Mouse (Mus musculus): Measurements from ENCODE around the gene Tcerg1l.
A peak's percentile ranks its signal among the peaks of the same experiment; 100 is the strongest.

The Tcerg1l gene

GRCm38 (mm10) chr7:138357475-138357874, 40.1 kb downstream of the Tcerg1l start:
- ATAC-seq (ENCODE audit: low TSS enrichment), result no peak

- no peak for ATAC-seq (ENCODE audit: low TSS enrichment)
Observed at GRCm38 (mm10) chr7:138356655-138357449, 40.7 kb downstream of the Tcerg1l start.

GRCm38 (mm10) chr7:138345451-138345850, 52.1 kb downstream of the Tcerg1l start:
- no peak for ATAC-seq (ENCODE audit: low TSS enrichment)

- no peak for ATAC-seq (ENCODE audit: low TSS enrichment)
Observed at GRCm38 (mm10) chr7:138338451-138338850, 59.1 kb downstream of the Tcerg1l start.

- ATAC-seq (ENCODE audit: low TSS enrichment), result no peak
Observed at GRCm38 (mm10) chr7:138337946-138338345, 59.6 kb downstream of the Tcerg1l start.

GRCm38 (mm10) chr7:138332504-138333168, 64.9 kb downstream of the Tcerg1l start:
- no peak for ATAC-seq (ENCODE audit: low TSS enrichment)

GRCm38 (mm10) chr7:138331266-138331665, 66.3 kb downstream of the Tcerg1l start:
- ATAC-seq (ENCODE audit: low TSS enrichment), result no peak

- ATAC-seq (ENCODE audit: low TSS enrichment), result peak; percentile 64; the same call in 1 of the 2 replicates
Observed at GRCm38 (mm10) chr7:138328637-138329036, 68.9 kb downstream of the Tcerg1l start.

GRCm38 (mm10) chr7:138326760-138327159, 70.8 kb downstream of the Tcerg1l start:
- ATAC-seq (ENCODE audit: low TSS enrichment), result no peak

- ATAC-seq (ENCODE audit: low TSS enrichment), result no peak
Observed at GRCm38 (mm10) chr7:138313733-138314132, 83.8 kb downstream of the Tcerg1l start.

GRCm38 (mm10) chr7:138306126-138306525, 91.4 kb downstream of the Tcerg1l start:
- ATAC-seq (ENCODE audit: low TSS enrichment), result no peak

- no peak for ATAC-seq (ENCODE audit: low TSS enrichment)
Observed at GRCm38 (mm10) chr7:138284790-138285189, 112.7 kb downstream of the Tcerg1l start.

- no peak for ATAC-seq (ENCODE audit: low TSS enrichment)
Observed at GRCm38 (mm10) chr7:138275263-138275662, 122.3 kb downstream of the Tcerg1l start.

GRCm38 (mm10) chr7:138271328-138271727, 126.2 kb downstream of the Tcerg1l start:
- no peak for ATAC-seq (ENCODE audit: low TSS enrichment)

GRCm38 (mm10) chr7:138269386-138269785, 128.1 kb downstream of the Tcerg1l start:
- no peak for ATAC-seq (ENCODE audit: low TSS enrichment)

GRCm38 (mm10) chr7:138267976-138268646, 129.4 kb downstream of the Tcerg1l start:
- ATAC-seq (ENCODE audit: low TSS enrichment), result no peak

GRCm38 (mm10) chr7:138248612-138249011, 148.9 kb downstream of the Tcerg1l start:
- ATAC-seq (ENCODE audit: low TSS enrichment), result peak; percentile 41; the same call in 1 of the 2 replicates

GRCm38 (mm10) chr7:138248176-138248575, 149.4 kb downstream of the Tcerg1l start:
- peak; percentile 89 for ATAC-seq (ENCODE audit: low TSS enrichment)

GRCm38 (mm10) chr7:138246684-138247083, 150.8 kb downstream of the Tcerg1l start:
- no peak for ATAC-seq (ENCODE audit: low TSS enrichment)

GRCm38 (mm10) chr7:138242229-138242628, 155.3 kb downstream of the Tcerg1l start:
- ATAC-seq (ENCODE audit: low TSS enrichment), result no peak

GRCm38 (mm10) chr7:138237708-138238225, 159.8 kb downstream of the Tcerg1l start:
- ATAC-seq (ENCODE audit: low TSS enrichment), result no peak

GRCm38 (mm10) chr7:138224252-138224651, 173.3 kb downstream of the Tcerg1l start:
- no peak for ATAC-seq (ENCODE audit: low TSS enrichment)
